Mouse (Mus musculus) heart, adult 9 months (tissue): ENCODE results near the gene Stox2.
A peak's percentile ranks its signal among the peaks of the same experiment; 100 is the strongest.

ENCODE experiments used
- DNase-seq, 2 experiments: peaks; one replicate each; pipeline ENCODE4 v3.0.0; 2022; ENCODE audit warnings: low spot score in 2 of 2

The Stox2 gene

DNA sequence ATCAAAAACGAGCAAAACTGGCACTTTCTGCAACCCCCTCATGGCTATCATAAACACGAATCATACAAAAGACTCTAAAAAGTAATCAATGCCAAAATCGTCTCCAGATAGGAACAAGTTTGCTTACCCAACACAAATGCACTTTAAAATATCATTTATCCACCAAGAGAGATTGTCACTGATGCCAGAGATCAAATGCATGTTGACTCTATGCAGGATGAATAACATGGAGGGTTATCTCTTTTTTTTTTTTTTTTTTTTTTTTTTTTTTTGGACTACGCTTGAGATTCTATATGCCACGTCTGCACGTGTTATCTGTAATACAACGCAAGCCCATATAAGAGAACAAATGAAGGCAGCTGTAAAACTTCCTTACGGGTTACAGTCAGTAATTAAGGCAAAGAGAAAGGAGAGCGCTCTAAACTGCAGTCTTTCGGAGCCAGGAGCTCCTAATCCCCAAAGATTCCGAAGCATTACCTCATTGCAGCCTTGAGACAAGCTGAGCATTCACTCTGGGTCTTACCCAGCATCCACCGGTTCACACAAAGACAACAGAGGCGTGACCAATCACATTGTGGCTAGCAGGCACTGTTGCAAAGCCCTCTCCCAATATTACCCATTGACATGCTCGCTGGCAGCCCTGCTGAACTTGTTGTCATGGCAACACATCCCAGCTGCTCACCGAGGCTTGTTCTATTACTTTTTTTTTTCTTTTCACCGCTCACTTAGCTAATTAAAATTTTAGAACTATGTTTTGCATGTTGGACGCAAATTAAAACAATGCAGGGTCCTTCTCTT, 203.8 kb downstream of the Stox2 start:
- peak; percentile 79 to 83 for DNase-seq

- DNase-seq: no peak
Measured at GRCm38 (mm10) chr8:47241421-47242078, 204.6 kb downstream of the Stox2 start.

DNA sequence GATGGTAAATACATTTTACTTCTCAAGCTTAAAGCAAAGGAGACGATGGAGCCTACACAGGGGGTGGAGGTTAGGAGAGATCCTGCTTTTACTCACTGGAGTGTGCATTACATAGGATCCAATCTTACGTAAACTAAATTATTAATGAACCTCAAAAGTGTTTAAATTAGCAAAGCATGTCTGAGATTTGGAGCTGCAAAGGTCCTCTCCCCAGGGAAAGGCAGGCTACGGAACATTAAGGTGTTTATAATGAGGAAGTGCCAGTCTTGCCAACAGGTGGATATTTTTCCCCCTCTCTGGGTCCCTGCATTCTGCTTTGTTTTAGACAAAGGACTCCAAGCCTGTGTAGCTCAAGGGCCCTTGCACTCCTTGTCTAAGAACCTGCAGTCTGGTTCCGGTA, 205.3 kb downstream of the Stox2 start:
- no peak for DNase-seq

DNA sequence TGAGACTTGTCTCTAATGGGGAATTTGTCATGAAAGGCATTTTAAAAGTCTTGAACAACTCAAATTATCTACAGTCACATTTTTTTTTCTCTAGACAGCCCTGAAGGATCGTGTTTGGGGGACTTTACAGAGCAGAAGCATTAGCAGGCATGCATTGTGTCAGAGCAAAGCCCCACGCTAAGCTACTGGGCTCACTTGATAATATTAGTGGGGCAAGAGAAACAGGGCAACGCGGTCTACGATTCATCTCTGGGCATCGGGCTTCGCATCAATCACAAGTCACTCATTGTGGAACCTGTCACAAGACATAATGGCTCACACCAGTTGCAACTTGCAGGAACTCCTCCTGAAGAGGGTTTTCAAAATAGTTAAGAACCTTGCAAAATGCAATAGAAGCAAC, 205.9 kb downstream of the Stox2 start:
- DNase-seq: no peak

- DNase-seq: no peak
Measured at GRCm38 (mm10) chr8:47232081-47232480, 214.1 kb downstream of the Stox2 start.

DNA sequence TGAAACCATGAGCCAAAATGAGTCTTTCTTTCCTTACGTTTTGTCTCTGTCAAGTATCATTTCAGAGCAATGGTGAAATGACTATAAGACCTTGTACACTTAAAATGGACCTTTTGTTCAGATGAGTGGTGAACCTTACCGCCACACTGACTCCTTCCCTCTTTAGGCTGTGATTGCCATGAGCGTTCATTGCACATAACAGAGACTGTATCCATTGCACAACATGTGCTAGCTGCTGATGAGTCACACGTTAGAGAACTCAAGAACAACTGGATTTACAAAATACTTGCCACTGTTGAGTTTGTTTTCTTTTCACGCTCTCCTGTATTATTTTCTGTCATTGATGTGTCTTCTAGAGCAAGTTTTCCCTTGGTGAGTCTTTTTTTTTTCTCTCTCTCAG, 216.1 kb downstream of the Stox2 start:
- no peak for DNase-seq

DNA sequence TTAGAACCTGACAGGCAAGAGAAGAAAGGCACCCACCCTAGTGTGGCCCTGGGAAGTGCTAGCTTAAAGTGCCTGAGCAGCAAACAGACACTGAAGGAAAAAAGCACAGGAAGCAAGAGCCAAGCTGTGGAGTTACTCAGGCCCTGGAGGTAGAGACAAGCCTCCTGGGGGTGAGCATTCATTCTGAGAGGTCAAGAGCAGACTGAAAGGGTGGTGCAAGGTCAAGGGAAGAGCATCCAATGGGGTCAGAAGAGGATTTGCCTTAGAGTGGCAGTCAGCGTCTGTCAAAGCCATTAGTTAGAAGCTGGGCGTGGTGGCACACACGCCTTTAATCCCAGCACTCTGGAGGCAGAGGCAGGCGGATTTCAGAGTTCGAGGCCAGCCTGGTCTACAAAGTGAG, 224.3 kb downstream of the Stox2 start:
- DNase-seq: no peak

DNA sequence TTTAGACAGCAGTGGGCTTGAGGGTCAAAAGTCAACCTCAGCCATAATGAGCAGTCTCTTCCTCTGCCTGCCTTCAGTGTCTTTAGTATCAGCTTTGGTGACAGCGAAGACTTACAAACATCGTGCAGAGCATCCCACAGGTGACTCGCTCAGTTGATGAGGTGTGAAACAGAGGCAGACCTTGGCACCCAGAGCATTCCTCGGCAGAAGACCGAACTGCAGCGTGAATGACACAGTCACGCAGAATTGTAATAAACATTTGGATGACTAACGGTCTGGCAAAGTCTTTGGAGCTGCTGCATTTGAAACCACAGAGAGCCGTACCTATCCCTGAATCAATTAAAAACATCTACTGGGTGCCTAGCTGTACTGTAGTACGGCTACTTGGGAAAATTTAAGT, 225.0 kb downstream of the Stox2 start:
- DNase-seq: no peak

DNA sequence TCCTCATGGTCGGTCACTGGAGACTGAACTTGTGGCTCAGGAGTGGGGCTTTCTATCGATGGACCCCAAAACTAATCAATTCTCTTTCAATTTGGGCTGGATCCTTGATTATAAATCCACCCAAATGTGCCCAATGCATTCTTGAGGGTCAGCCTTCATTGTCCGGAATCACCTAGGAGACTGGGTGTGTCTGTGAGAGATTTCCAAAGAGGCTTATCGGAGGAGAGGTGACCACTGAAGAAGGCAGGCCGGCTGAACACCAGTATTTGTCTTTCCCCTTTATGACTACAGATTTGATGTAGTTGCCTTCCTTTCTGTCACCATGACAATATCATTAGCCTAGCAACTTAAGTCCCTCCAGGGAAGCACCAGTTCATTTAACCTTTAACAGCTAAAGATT, 225.8 kb downstream of the Stox2 start:
- DNase-seq: no peak

DNA sequence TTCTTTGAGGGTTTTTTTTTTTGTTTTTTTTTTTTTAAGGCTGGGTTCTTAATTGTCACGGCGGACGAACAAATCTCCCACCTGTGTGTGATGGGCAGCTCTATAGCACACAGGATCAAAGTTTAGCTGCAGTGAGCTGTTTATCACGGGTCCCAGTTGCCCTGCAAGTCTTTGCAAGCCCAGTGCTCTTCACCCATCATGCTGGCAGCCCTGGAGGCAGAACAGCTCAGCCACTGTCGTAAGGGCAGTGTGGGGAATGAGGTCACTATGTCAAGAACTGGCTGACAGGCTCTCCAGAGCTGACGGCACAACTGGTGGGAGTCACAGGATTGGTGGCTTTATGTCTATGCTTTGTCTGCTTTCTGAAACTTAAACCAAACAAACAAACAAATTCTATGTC, 227.6 kb downstream of the Stox2 start:
- DNase-seq: no peak

DNA sequence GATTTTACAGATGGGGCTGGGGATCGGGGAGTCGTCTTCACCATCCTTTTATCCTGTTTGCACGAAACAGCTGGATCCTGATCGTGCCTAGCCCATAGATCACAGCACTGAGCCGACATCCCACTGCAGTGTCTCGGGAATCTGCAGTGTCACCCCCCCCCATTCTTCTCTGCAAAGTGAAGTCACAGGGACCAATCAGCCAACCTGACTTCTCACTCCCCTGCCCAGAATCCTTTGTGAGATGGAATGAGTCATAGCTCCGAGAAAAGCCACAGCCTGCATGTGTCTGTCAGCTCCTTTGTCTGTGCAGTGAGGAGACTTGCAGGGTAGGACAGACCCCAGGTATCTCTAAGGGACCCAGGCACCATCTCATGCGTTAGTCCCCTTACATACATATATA, 228.1 kb downstream of the Stox2 start:
- no peak for DNase-seq

GRCm38 (mm10) chr8:47212124-47212523, 234.0 kb downstream of the Stox2 start:
- no peak for DNase-seq

DNA sequence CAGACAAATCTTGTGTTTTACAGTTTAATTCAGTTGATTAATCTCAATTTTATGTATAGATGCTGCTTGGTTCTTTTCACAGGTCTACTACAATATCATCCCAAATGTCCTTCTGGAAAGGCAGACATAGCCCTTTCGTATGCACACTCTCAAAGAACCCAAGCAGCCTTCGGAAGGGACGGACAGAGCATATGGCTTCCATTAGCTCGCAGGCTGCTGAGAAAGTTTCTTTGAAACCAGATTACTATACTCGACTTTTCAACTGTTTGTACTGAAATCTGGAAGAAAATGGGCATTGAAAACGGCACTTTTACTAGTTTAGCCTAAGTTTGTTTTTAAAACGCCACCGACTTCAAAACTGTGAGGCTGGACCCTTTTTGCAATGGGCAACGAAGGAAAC, 234.9 kb downstream of the Stox2 start:
- DNase-seq: no peak

GRCm38 (mm10) chr8:47208246-47208645, 237.9 kb downstream of the Stox2 start:
- DNase-seq: no peak

DNA sequence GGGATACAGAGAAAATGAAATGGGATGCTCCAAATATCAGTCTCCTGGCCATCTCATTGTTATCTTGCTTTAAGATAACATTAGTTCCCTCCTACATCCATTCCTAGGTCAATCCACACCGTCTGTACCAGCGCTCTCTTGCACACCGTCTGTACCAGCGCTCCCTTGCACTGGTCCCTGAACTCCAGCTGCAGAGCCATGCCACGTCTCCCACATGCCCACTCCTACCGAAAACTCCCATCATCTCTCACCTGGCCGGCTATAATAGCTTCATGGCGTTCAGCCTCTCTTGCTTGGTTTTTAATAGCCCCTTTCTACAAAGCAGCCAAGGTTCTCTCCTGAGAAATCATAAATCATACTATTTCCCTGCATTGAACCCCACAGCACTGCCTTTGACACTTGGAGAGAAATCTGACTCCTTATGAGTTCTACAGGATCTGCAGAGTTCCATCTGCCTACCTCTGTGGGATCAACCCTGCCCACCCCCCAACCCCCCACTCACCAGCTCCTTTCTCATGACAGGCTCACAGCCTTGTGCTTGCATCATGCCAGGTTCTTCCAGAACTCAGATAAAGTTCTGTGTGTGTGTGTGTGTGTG, 239.4 kb downstream of the Stox2 start:
- DNase-seq: no peak

DNA sequence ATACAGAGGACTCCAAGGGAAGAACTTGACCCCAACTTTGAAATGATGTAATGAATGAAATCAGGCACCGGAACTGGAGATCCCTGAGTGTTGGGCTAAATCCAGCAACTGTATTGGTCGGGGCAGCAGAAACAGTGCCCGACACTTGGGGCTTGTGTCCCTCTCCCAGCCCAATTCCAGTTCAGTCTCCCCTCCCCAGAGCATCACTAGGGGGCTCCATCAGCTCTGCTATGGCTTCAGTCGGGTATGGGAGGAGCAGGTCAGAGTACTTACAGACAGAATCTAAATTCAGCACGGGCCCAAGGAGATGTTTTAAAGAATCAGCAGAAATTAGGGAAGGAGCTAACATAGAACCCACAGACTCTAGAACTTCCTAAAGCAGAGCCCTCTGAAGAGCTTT, 240.7 kb downstream of the Stox2 start:
- DNase-seq: no peak

- no peak for DNase-seq
Measured at GRCm38 (mm10) chr8:47196391-47196790, 249.8 kb downstream of the Stox2 start.

DNA sequence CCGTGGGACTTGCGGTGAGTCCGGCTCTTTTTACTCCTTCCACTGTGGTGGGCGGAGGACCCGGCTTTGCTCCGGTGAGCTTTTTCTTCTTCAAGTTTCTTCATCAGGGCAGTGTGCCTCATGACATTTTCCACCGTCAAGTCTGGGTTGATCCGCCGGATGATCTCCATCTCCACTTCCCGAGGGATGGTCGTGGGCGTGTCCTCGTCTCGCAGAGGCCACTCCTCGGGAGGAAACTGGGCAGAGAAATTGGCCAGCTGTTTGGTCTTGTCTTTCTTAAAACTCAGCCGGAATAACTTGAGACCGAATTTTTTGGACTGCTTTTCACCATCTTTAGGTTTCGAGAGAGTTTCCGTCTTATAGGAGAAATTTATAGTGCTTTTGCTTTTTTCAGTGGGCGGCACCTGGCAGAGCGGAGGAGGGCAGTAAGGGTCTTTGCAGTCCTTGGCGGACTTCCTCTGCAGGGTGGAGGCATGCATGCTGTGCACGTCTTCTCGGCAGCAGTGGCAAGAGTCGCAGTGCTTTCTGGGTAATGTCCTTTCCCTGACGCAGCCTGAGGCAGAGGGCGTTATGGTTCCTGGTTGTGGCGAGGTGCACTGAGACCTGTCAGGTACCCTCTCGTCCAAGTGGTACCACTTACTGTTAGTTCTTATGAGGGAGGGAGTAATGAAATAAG, 252.7 kb downstream of the Stox2 start:
- no peak for DNase-seq

- DNase-seq: peak; percentile 40 to 53
Measured at GRCm38 (mm10) chr8:47191444-47192365, 254.5 kb downstream of the Stox2 start.

DNA sequence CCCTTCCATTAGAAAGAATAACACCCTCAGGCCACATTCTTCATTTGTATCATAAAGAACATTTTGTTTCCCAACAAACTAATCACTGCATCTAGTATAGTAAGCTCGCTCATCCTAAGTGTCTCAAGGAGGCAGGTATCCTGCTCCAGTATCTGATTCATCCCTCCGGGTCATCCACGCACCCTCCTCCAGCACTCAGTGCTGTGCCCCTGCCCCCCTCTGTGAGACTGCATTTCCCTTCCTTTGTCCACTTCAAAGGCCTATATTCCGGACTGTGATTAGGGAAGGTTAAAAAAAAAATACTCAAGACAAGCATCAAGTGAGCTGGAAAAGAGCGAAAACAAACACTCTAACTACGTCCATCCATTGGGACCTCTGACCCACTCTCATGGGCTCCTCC, 260.8 kb downstream of the Stox2 start:
- no peak for DNase-seq

DNA sequence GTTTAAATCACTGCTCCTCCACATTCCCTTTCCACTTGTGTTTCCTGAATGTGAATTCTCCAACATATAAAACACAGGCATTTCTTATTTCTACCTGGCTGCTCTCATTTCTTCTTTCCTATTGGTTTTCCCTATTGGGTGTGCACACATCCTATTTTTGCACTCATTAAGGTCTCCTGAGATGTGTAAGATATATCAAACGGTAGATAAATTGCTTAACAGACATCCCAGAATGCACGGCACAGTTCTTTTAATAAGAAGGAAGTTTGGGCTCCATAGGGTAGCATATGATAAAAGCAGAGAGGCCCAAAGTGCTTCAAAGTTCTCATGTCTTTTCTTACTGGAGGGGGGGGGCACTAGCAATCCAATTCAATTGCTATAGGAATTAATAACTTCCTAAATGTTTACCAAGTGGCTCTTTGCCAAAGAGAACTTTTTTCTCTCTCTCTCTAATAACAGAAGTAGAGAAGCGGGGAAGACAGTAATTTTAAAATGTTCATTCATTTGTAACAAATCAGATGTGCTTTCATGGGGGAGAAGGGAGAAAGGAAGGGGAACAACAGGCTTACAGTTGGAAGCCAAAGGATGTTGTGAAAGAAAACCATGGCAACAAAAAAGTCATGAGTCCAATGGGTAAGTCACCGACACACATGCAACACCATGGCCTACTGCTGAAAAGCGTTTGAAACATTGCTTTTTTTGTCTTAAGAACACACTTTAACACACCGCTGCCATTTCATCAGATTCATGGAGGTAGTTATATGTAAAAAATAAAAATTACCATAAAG, 263.2 kb downstream of the Stox2 start:
- no peak for DNase-seq
